Mouse (Mus musculus) kidney, adult 2 months (tissue): Measurements from ENCODE around the gene Nlrp6. TPM values are rescaled to one million over a fixed set of nuclear protein-coding genes. Genes with fewer than 3 reads are reported as not detected.
A peak's percentile ranks its signal among the peaks of the same experiment; 100 is the strongest.
"Not testable (repeated sequence)": the region's sequence is repeated elsewhere in the genome, so short reads cannot be mapped to it uniquely, and the experiment has no call there.

Experiments
- DNase-seq: peaks from one replicate; pipeline ENCODE4 v3.0.0; 2021
- H3K27ac ChIP-seq: fragments of 200-500 bp; 2 replicates; pipeline ENCODE4 v1.5.1; 2012; ENCODE audit warnings: low read depth, low read length, control low read depth, inconsistent platforms; ENCODE audit not compliant: insufficient read depth
- H3K27me3 ChIP-seq: fragments of 200-500 bp; replicated peaks from 2 replicates; pipeline ENCODE4 v1.6.1; 2012; ENCODE audit warnings: mild to moderate bottlenecking, moderate library complexity, low read length, inconsistent platforms; ENCODE audit not compliant: control insufficient read depth, insufficient read depth
- H3K36me3 ChIP-seq: fragments of 200-500 bp; 2 replicates; pipeline ENCODE4 v1.6.1; 2012; ENCODE audit warnings: mild to moderate bottlenecking, moderate library complexity, low read length, inconsistent platforms; ENCODE audit not compliant: control insufficient read depth, insufficient read depth
- H3K4me1 ChIP-seq: fragments of 200-500 bp; 2 replicates; pipeline ENCODE4 v1.6.1; 2011; ENCODE audit warnings: low read length; ENCODE audit not compliant: control insufficient read depth, insufficient read depth
- H3K4me3 ChIP-seq: fragments of 200-500 bp; 2 replicates; pipeline ENCODE4 v1.5.1; 2011; ENCODE audit warnings: mild to moderate bottlenecking, low read depth, low read length, control low read depth; ENCODE audit not compliant: insufficient read depth
- CTCF ChIP-seq: fragments of 200-500 bp; conservative IDR thresholded peaks from 2 replicates; pipeline ENCODE4 v1.5.1; 2011; ENCODE audit warnings: low read depth, mild to moderate bottlenecking, control low read depth, low read length, moderate library complexity, mixed read lengths; ENCODE audit not compliant: insufficient read depth, insufficient read length
- POLR2A ChIP-seq: fragments of 200-500 bp; IDR thresholded peaks from one replicate; pipeline ENCODE4 v1.6.1; 2011; ENCODE audit warnings: low read depth, low read length, control low read depth
- WGBS: fragments of 180-500 bp; shearing (Covaris S2); methylation state at CpG from one replicate; pipeline ENCODE4 v1.1.7; 2018; 5-methylcytosine and 5-hydroxymethylcytosine counted together
- polyA plus RNA-seq: library from polyadenylated mRNA; depleted of rRNA; stranded (reverse); fragments of >200 nt; gene quantifications from 2 replicates; pipeline ENCODE4 v1.2.3, GENCODE M21; 2012; rRNA removed

Nlrp6 gene
- polyA plus RNA-seq, 1 experiment: 56.6 TPM

DNA sequence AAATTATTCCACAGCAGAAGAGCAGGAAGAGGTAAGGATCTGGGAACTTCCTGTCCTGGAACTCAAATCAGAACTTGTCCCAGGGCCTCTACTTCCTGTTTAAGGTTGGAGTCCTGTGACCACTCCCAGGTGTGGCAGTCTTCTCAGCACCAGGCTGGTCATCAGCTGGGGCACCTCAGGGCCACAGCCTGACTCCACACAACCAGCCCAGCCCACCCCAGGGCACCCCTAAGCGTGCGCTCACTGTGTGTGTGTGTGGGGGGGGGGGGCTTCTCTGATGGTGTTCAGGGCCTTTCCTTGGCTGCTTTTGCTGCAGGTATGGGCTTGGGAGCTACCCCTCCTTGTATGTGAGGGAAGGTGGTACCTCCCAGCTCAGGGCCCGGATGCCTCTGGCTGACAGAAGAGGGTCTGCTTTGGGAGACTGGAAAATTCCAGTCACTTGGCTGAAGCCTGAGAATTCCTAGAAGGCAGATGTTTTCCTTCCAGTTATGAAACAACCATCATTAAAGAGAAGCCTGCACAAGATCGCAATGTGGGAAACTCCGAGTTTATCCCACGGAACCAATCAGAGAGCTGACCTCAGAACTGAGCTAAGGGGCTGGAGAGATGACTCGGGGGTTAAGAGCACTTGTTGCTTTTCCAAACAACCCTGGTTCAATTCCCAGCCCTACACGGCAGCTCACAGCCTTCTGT is 50.9 kb downstream of the Nlrp6 start:
- no peak for TF ChIP-seq POLR2A
- TF ChIP-seq CTCF: no peak
- peak; percentile 69 for DNase-seq
- H3K4me1 ChIP-seq: no peaks in the 10 kb centered on the region
- peak overlapping the region; percentile 85 for H3K27ac ChIP-seq
- no peak overlapping the region for H3K4me3 ChIP-seq
- WGBS: 72% methylated on average over 8 of the region's 8 CpGs
- no peaks in the 10 kb centered on the region for H3K27me3 ChIP-seq
- H3K36me3 ChIP-seq: no peaks in the 10 kb centered on the region

DNA sequence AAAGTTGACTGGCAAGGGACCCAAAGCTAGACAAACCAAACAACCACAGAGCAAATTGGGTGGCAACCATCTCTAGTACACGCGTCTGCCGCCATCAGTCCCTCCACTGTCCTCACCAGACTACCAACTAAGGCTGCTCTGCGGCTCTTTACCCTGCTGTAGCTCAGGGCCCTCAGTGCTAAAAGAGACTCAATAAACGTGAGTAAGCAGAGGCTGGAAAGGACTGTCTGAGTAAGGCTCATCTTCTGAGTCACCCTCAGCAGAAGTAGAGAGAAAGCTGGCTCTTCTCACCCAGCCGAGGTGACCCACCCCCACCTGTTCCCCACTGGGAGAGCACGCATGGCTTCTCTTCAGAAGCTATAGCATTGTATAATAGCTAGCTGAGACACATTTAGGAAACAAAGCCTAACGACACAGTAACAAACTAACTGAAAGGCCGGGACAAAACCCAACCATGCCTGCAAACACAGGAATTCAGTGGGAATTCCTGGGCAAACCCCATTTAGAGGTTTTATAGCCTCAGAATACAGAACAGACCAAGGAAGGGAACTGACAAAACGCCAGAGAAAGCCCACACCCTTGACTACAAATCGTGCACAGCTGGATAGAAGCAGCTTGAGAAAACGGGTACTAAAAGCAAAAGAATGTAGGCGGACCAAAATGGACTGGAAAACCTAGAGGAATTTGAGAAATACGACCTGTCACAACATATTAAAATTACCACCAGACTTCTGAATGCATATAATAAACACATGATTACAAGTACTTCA is 52.9 kb downstream of the Nlrp6 start:
- TF ChIP-seq CTCF (no peak), POLR2A (no peak)
- Histone ChIP-seq H3K27me3 (no peaks in the 10 kb centered on the region), H3K27ac (no peak overlapping the region), H3K4me3 (no peak overlapping the region), H3K4me1 (no peaks in the 10 kb centered on the region), H3K36me3 (no peaks in the 10 kb centered on the region)
- DNase-seq: no peak
- WGBS: 55% methylated on average over 14 of the region's 14 CpGs

DNA sequence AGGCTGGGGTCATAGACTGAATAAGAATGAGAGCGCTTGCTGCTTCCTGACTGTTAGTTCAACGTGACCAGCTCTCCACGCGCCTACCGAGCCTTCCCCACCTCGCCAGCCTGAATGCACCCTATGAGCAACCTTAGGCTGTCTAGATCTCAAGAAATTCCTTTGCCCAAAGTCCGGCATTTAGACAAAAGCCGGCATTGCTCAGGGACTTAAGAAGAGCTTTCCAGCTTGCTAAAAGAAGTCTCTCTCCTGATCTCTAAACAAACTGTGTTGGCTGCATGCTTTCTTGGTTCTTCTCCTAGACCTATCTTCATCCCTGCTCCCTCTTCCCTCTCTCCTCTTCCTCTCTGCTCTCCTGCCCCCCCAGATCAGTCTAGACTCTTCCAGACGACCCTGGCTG is 54.2 kb downstream of the Nlrp6 start:
- DNase-seq: no peak
- Histone ChIP-seq H3K36me3 (no peaks in the 10 kb centered on the region), H3K27ac (peak overlapping the region; percentile 48; the same call in 1 of the 2 replicates), H3K4me3 (no peak overlapping the region), H3K4me1 (no peaks in the 10 kb centered on the region), H3K27me3 (no peaks in the 10 kb centered on the region)
- 28% methylated on average over 9 of the region's 9 CpGs for WGBS
- TF ChIP-seq CTCF (no peak), POLR2A (no peak)

DNA sequence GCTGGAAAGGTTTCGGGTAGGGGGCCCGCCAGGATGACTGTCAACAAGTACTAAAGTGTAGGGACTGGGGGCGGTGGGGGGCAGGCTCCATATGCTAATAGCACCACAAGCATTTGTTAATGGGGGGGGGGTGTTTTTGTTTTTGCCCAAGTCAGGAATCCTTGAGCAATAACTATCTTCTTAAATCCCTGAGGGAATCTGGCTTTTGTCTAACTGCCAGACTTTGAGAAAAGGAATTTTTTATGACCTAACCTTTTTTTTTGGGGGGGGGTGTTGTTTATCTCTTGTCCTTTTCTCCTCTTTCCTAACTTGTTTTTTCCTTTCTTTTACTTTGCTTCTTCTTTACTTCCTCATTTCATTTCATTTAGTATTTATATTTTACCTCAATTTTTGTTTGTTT is 54.8 kb downstream of the Nlrp6 start:
- TF ChIP-seq POLR2A (no peak), CTCF (no peak)
- Histone ChIP-seq H3K27me3 (no peaks in the 10 kb centered on the region), H3K36me3 (no peaks in the 10 kb centered on the region), H3K4me1 (no peaks in the 10 kb centered on the region), H3K4me3 (no peak overlapping the region), H3K27ac (no peak overlapping the region)
- WGBS: 61% methylated on average over 3 of the region's 3 CpGs
- DNase-seq: no peak

DNA sequence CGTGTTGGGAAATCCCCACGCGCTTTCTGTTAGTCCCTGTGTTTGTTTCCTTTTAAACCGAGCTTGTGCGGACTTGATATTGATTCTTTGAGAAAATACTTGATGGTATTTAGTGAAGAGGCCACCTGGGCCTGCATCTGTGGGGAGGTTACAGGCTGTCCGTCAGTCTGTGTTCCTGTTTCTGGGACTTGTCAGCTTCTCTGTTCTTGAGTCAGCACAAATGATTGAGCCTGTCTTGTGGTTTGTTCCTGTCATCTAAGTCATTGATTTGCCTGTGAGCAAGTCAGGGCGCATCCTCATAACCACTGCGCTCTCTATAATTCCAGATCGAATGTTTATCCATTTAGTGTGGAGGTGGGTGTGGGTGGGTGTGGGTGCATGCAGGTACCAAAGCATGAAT is 56.0 kb downstream of the Nlrp6 start:
- WGBS: 94% methylated on average over 9 of the region's 9 CpGs
- not testable (repeated sequence) for DNase-seq, H3K27me3 ChIP-seq, H3K27ac ChIP-seq, H3K4me3 ChIP-seq, H3K4me1 ChIP-seq, H3K36me3 ChIP-seq

Other genes starting within 250 kb of the Nlrp6 start
- not detected in 2 replicates for gene Olfr45, start 239.0 kb upstream of the Nlrp6 start, polyA plus RNA-seq
- not detected in 2 replicates for gene Olfr541, start 223.6 kb upstream of the Nlrp6 start, polyA plus RNA-seq
- gene Cyp2e1, start 157.2 kb upstream of the Nlrp6 start, polyA plus RNA-seq: 78.0 and 92.8 TPM in 2 replicates
- gene Syce1, start 133.1 kb upstream of the Nlrp6 start, polyA plus RNA-seq: 0.05 and 0.10 TPM in 2 replicates
- gene Zfp941, start 98.7 kb upstream of the Nlrp6 start, polyA plus RNA-seq: 0.33 and 1.0 TPM in 2 replicates
- gene Urah, start 85.9 kb upstream of the Nlrp6 start, polyA plus RNA-seq: 7.4 and 9.3 TPM in 2 replicates
- 20.6 and 20.8 TPM in 2 replicates for gene Scgb1c1, start 75.4 kb upstream of the Nlrp6 start, polyA plus RNA-seq
- 0.06 and 0.27 TPM in 2 replicates for gene Odf3, start 73.1 kb upstream of the Nlrp6 start, polyA plus RNA-seq
- not detected in 2 replicates for gene Gm45785, start 64.6 kb upstream of the Nlrp6 start, polyA plus RNA-seq
- 53.1 and 63.8 TPM in 2 replicates for gene Ric8a, start 63.9 kb upstream of the Nlrp6 start, polyA plus RNA-seq
- 25.4 and 26.3 TPM in 2 replicates for gene Bet1l, start 63.3 kb upstream of the Nlrp6 start, polyA plus RNA-seq
- 66.8 and 75.2 TPM in 2 replicates for gene Psmd13, start 38.9 kb upstream of the Nlrp6 start, polyA plus RNA-seq
- gene Sirt3, start 38.6 kb upstream of the Nlrp6 start, polyA plus RNA-seq: 155 and 168 TPM in 2 replicates
- gene Cox8b, start 20.5 kb upstream of the Nlrp6 start, polyA plus RNA-seq: 111 and 188 TPM in 2 replicates
- gene Pgghg, start 20.5 kb downstream of the Nlrp6 start, polyA plus RNA-seq: 58.0 and 71.2 TPM in 2 replicates
- 0.87 and 1.4 TPM in 2 replicates for gene Ifitm5, start 29.4 kb downstream of the Nlrp6 start, polyA plus RNA-seq
- 0.27 TPM in 1 of 2 replicates, not detected in the other for gene Gm45717, start 35.0 kb downstream of the Nlrp6 start, polyA plus RNA-seq
- 642 and 737 TPM in 2 replicates for gene Ifitm2, start 35.1 kb downstream of the Nlrp6 start, polyA plus RNA-seq
- gene Ifitm1, start 46.3 kb downstream of the Nlrp6 start, polyA plus RNA-seq: 125 and 135 TPM in 2 replicates
- gene Ifitm3, start 89.9 kb downstream of the Nlrp6 start, polyA plus RNA-seq: 259 and 313 TPM in 2 replicates
- 1.6 and 2.3 TPM in 2 replicates for gene Ifitm6, start 97.0 kb downstream of the Nlrp6 start, polyA plus RNA-seq
- gene Gm17387, start 108.2 kb downstream of the Nlrp6 start, polyA plus RNA-seq: not detected in 2 replicates
- 0.16 and 0.44 TPM in 2 replicates for gene B4galnt4, start 140.2 kb downstream of the Nlrp6 start, polyA plus RNA-seq
- gene Pkp3, start 157.3 kb downstream of the Nlrp6 start, polyA plus RNA-seq: 17.0 and 19.8 TPM in 2 replicates
- gene Sigirr, start 179.7 kb downstream of the Nlrp6 start, polyA plus RNA-seq: 102 and 110 TPM in 2 replicates
- gene Ano9, start 196.9 kb downstream of the Nlrp6 start, polyA plus RNA-seq: 5.4 and 7.3 TPM in 2 replicates
- 65.1 and 71.5 TPM in 2 replicates for gene Ptdss2, start 201.5 kb downstream of the Nlrp6 start, polyA plus RNA-seq